Mouse (Mus musculus) Patski (cell line): Measurements from ENCODE around the gene Nup210l. TPM values are rescaled to one million over a fixed set of nuclear protein-coding genes. Genes with fewer than 3 reads are reported as not detected.
"Not testable (repeated sequence)": the region's sequence is repeated elsewhere in the genome, so short reads cannot be mapped to it uniquely, and the experiment has no call there.

Source experiments
- ATAC-seq: fragments of 100-300 bp; one replicate; pipeline ENCODE4 v1.8.0; 2021
- CTCF ChIA-PET: fragments of 350-600 bp; sonication (Branson Sonifier 250); formaldehyde crosslinking; loops from one replicate; lab custom pipeline; 2022; ENCODE audit warnings: inconsistent platforms; lab: Charles Lee
- POLR2A ChIA-PET: fragments of 350-600 bp; sonication (Branson Sonifier 250); formaldehyde crosslinking; loops from one replicate; lab custom pipeline; 2022; ENCODE audit warnings: antibody characterized with exemption, inconsistent platforms; lab: Charles Lee
- DNase-seq: peaks from one replicate; pipeline ENCODE4 v3.0.0-alpha.2; 2011; ENCODE audit warnings: low read depth, low spot score
- H3K27me3 ChIP-seq: fragments of 371-371 bp; one replicate; pipeline ENCODE4 v1.5.1; 2021
- CTCF ChIP-seq: fragments of 100-300 bp; IDR thresholded peaks from one replicate; pipeline ENCODE4 v1.5.1; 2021
- in situ Hi-C: fragments of 300-500 bp; cut with MboI; formaldehyde crosslinking; loops from 3 replicates; pipeline ENCODE4 v1.11.1; 2018; ENCODE audit warnings: low pct_unique_long_range_greater_than_20kb, mixed read lengths
- polyA plus RNA-seq: library from polyadenylated mRNA; unstranded; gene quantifications from one replicate; pipeline ENCODE4 v1.2.3, GENCODE M21; 2021

Gene Nup210l
- polyA plus RNA-seq, 1 experiment from 2014 or later, result 0.46 TPM

DNA sequence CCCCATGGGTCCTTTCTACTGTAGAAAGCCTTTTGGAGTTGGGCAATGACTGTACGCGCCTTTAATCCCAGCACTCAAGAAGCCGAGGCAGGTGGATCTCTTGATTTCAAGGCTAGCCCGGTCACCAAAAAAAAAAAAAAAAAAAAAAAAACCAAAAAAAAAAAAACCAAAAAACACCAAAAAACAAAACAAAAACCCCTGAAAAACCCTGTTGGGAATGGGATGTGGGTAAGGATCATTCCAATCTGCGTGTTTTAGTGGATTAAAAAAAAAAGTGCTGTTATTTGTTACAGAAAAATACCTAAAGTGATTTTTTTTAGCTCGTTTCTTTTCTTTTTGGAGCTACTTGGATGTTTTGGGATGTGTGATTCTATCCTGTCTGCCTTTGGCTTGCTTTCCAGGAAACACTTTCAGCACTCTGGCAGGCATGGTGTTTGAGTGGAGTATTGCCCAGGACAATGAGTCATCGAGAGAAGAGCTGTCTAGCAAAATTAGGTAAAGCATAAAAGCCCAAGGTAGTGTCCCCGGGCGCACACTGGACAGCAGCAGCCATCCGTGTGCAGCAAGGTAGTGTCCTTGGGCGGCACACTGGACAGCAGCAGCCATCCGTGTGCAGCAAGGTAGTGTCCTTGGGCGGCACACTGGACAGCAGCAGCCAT is 14.3 kb downstream of the Nup210l start:
- ChIA-PET CTCF (interaction anchor here (1.2 to 1.4 kb wide), 2 partner anchors 8 to 98 kb away, joined by 3 to 4 read pairs; no protein-coding TSS in a partner anchor), POLR2A (interaction anchor here (0.7 kb wide), 2 partner anchors 16 to 80 kb away, joined by 4 to 6 read pairs; no protein-coding TSS in a partner anchor)
- no peak for TF ChIP-seq CTCF
- no peaks in the 10 kb centered on the region for H3K27me3 ChIP-seq
- ATAC-seq (peak; percentile 76), DNase-seq (peak; percentile 61)
- in situ Hi-C loops, result no loop called here

DNA sequence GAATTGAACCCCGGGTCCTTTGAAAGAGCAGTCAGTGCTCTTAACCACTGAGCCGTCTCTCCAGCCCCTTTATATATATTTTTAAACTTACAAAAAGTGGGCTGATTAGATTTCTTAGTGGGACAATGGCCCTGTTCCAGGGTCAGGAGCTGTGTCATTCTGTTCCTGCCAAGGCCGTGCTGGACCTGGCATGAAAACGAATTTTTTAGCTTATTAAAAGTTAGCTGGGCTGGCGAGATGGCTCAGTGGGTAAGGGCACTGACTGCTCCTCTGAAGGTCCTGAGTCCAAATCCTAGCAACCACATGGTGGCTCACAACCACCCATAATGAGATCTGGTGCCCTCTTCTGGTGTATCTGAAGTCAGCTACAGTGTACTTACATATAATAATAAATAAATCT is 18.1 kb downstream of the Nup210l start:
- ATAC-seq, DNase-seq: not testable (repeated sequence)
- peak; percentile 48 for TF ChIP-seq CTCF

DNA sequence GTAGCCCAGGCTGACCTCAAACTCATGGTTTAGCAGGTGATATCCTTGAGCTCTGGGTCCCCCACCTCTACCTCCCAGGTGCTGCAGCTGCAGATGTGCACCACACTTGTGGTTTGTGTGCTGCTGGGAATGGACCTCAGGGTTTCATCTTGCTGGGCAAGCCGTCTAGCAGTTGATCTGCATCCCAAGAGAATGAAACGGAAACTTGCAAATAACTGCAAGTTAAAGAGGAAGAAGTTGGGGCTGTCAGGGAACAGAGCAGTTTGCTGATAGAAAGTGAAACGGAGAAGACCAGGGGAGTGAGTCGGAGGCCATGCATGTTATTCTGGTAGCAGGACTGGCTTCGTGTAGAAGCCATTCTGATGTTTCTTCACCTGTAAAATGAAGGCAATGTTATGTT is 21.8 kb downstream of the Nup210l start:
- H3K27me3 ChIP-seq, result no peaks in the 10 kb centered on the region
- DNase-seq (no peak), ATAC-seq (no peak)
- no peak for TF ChIP-seq CTCF
- in situ Hi-C loops, result no loop called here
- ChIA-PET CTCF (interaction anchor here (0.7 to 1.8 kb wide), 7 partner anchors 8 to 36 kb away, joined by 3 to 4 read pairs (median 3); no protein-coding TSS in a partner anchor), POLR2A (no interaction called here)

More for the DNA sequence above, 18.1 kb downstream of the Nup210l start:
- ChIA-PET POLR2A (interaction anchor here (0.6 kb wide), 1 partner anchor 47 kb away, joined by 3 read pairs; no protein-coding TSS in a partner anchor), CTCF (interaction anchor here (0.8 to 2.4 kb wide), 9 partner anchors 9 to 76 kb away, joined by 3 to 17 read pairs (median 3); no protein-coding TSS in a partner anchor)
- in situ Hi-C loops, H3K27me3 ChIP-seq: not testable (repeated sequence)

DNA sequence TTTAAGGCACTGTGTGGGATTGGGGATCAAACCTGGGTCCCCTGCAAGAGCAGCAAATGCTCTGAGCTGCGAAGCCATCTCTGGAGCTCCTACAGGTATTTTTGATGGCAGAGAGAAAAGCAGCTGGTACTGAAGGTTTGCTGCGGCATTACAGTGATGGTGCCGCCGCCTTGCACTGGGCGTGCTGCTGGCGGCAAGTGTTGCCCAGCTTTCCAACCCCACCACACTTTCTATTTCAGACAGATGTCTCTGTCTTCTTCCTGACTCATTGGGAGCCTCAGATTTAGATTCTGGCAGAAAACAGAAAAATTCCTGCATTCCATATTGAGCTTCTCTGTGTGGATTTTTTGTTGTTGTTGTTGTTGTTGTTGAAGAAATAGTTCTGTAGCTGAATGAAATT is 23.9 kb downstream of the Nup210l start:
- POLR2A ChIA-PET, result interaction anchor here (0.9 kb wide), 1 partner anchor 16 kb away, joined by 3 read pairs; no protein-coding TSS in a partner anchor
- DNase-seq (no peak), ATAC-seq (no peak)
- CTCF ChIA-PET, result interaction anchor here (1.1 to 1.7 kb wide), 2 partner anchors 9 to 19 kb away, joined by 3 to 6 read pairs; no protein-coding TSS in a partner anchor
- no peaks in the 10 kb centered on the region for H3K27me3 ChIP-seq
- TF ChIP-seq CTCF, result no peak
- in situ Hi-C loops, result no loop called here

DNA sequence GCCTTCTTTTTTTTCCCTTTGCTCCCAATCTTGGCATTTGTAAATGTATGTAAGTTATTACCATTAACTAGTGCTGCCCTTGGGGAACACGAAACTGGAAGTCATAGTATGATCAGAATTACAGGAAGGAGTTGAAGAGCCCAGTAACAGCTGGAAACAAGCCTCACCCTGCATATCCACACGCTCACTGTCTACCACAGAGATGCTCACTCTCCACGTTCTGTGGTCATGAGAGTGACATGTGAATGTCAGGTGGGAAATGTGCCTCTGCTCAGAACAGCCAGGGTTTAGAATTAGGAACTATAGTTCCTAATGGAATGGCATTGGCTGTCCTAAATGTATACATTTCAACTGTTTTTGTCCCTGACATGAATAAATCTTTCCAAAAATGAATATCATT is 28.8 kb downstream of the Nup210l start:
- in situ Hi-C loops, result no loop called here
- ATAC-seq (no peak), DNase-seq (no peak)
- TF ChIP-seq CTCF, result no peak
- H3K27me3 ChIP-seq, result no peaks in the 10 kb centered on the region
- POLR2A ChIA-PET, result no interaction called here
- CTCF ChIA-PET, result interaction anchor here (0.7 to 2.1 kb wide), 13 partner anchors 8 to 83 kb away, joined by 3 to 5 read pairs (median 4); no protein-coding TSS in a partner anchor

DNA sequence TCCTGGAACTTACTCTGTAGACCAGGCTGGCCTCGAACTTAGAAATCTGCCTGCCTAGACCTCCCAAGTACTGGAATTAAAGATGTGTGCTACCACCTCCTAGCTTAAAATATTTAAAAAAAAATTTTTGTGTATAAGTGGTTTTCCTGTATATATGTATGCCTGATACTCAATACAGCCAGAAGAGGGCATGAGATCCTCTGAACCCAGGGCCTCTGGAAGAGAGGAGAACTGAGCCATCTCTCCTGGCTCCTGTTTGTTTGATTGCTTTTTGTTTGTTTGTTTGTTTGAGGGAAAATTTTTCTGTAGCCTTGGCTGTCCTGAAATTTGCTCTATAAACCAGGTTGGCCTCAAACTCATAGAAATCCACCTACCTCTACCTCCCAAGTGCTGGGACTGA is 29.4 kb downstream of the Nup210l start:
- CTCF ChIA-PET, result interaction anchor here (0.7 to 2.1 kb wide), 12 partner anchors 8 to 83 kb away, joined by 3 to 5 read pairs (median 4); no protein-coding TSS in a partner anchor
- POLR2A ChIA-PET, result no interaction called here
- in situ Hi-C loops, result no loop called here
- DNase-seq, result no peak
- TF ChIP-seq CTCF, result peak; percentile 55
- no peak for ATAC-seq
- no peaks in the 10 kb centered on the region for H3K27me3 ChIP-seq

DNA sequence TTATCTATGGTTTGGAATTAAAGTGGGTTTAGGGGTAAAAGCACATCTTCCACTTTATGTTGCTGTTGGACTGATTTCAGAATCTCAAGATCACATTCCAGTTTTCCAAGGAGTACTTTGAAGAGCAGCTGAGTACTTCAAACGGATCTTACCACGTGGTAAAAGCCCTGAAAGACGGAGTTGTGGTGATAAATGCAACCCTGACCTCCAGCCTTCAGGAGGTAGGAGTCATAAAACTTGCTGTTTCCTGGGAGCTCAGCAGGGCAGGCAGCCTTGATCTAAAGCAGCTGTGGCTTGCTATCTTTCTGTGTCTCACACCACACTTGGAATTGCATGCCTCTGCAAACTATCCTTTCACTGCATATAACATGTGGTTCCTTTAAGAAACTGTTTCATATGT is 30.6 kb downstream of the Nup210l start:
- in situ Hi-C loops, result no loop called here
- DNase-seq (no peak), ATAC-seq (no peak)
- TF ChIP-seq CTCF, result no peak
- CTCF ChIA-PET, result interaction anchor here (0.9 to 1.8 kb wide), 3 partner anchors 13 to 56 kb away, joined by 3 to 4 read pairs (median 4); no protein-coding TSS in a partner anchor
- POLR2A ChIA-PET, result interaction anchor here (0.6 kb wide), 1 partner anchor 72 kb away, joined by 3 read pairs; no protein-coding TSS in a partner anchor
- H3K27me3 ChIP-seq, result no peaks in the 10 kb centered on the region

DNA sequence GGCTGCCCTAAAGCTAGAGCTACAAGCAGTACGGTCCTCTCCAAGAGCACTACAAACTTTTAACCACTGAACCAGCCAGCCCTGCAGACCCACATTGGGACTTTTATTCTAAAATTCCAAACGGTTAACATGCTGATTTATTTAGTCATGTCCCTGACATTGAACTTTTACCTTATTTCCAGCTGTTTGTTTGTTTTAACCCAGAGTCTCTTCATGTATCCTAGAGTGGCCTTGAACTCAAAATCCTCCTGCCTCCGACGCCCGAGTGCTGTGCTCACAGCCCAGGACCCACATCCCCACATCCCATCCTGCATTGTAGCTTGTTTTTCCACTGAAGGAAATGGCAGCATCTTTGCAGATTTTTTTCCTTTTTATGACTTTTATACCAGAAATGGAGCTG is 31.1 kb downstream of the Nup210l start:
- POLR2A ChIA-PET, result interaction anchor here (0.6 kb wide), 1 partner anchor 72 kb away, joined by 3 read pairs; no protein-coding TSS in a partner anchor
- H3K27me3 ChIP-seq, result no peaks in the 10 kb centered on the region
- DNase-seq (no peak), ATAC-seq (no peak)
- TF ChIP-seq CTCF, result no peak
- CTCF ChIA-PET, result interaction anchor here (0.9 to 1.8 kb wide), 6 partner anchors 9 to 81 kb away, joined by 3 to 6 read pairs (median 3); no protein-coding TSS in a partner anchor
- in situ Hi-C loops, result no loop called here

DNA sequence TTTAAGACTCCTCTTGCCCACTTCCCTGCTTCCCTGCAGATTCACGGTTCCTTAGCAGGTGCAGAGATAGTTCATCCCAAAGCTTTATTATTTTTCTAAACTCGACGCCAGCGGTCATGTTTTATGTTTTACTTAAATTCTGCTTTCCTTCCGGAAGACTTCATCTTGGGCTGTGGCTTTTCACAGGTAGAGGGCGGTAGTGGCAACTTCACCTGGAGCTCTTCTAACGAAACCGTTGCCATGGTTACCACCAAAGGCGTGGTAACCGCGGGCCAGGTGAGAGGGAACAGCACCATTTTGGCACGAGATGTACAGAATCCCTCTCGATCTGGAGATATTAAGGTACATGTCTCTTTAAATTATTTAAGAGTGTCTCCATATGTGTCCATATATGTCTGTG is 32.7 kb downstream of the Nup210l start:
- in situ Hi-C loops, result no loop called here
- ChIA-PET CTCF (interaction anchor here (0.8 to 1.9 kb wide), 4 partner anchors 9 to 279 kb away, joined by 3 to 6 read pairs (median 4); no protein-coding TSS in a partner anchor), POLR2A (no interaction called here)
- no peak for ATAC-seq
- no peak for DNase-seq
- peak; percentile 36 for TF ChIP-seq CTCF
- H3K27me3 ChIP-seq, result no peaks in the 10 kb centered on the region

DNA sequence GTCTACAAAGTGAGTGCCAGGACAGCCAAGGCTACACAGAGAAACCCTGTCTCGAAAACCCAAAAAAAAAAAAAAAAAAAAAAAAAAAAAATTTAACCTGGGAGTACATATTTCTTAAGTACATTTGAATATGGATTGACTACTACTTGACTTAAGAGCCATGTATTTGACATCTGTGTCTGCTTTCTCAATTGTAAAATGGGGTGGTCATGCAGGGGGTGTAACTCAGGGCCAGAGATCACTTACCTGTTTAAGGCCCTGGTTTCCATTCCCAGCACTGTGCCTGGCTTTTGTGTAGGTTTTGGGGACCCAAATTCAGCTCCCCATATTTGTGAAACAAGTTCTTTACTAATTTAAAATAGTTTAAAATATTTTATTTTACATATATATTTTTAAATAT is 33.7 kb downstream of the Nup210l start:
- ATAC-seq (no peak), DNase-seq (no peak)
- TF ChIP-seq CTCF, result no peak
- no peaks in the 10 kb centered on the region for H3K27me3 ChIP-seq
- POLR2A ChIA-PET, result no interaction called here
- CTCF ChIA-PET, result interaction anchor here (1.8 kb wide), 1 partner anchor 10 kb away, joined by 6 read pairs; no protein-coding TSS in a partner anchor
- in situ Hi-C loops, result no loop called here
